Mouse (Mus musculus) brain, embryonic 14.5 days (tissue): Measurements from ENCODE around the gene Ezh1.

Experiments used
- CTCF ChIP-seq: fragments of 200-500 bp; IDR thresholded peaks from 2 replicates; pipeline ENCODE4 v1.5.1; 2012; ENCODE audit warnings: inconsistent platforms, mild to moderate bottlenecking, moderate library complexity, borderline replicate concordance; ENCODE audit not compliant: insufficient read depth, insufficient read length; ENCODE audit errors: extremely low read depth
- POLR2A ChIP-seq: fragments of 200-500 bp; IDR thresholded peaks from 2 replicates; pipeline ENCODE4 v1.6.1; 2012; ENCODE audit warnings: mild to moderate bottlenecking, inconsistent platforms, borderline replicate concordance; ENCODE audit not compliant: poor library complexity, insufficient read depth, insufficient read length, severe bottlenecking; ENCODE audit errors: extremely low read depth

GRCm38 (mm10) chr11:101260826-101261380, 34.6 kb upstream of the Ezh1 start:
- TF ChIP-seq POLR2A (no peak), CTCF (no peak)
